In genomic region chr8:120809050-120809449, GRCm38 (mm10) we compare ENCODE assay signal across 23 mouse cellular contexts.
A peak's percentile ranks its signal among the peaks of the same experiment; 100 is the strongest.
DNase-seq lines count a peak whose midpoint lies in the region; ATAC-seq lines count a peak whose summit lies in the region.
"Had no signal": no experiment of that assay in that cellular context is flagged by ENCODE, and none has a peak within 500 bp of the region (broad histone marks: within the 10 kb centered on the region; RNA-seq: fewer than 3 reads in every experiment).

No protein-coding gene starts in this region.

- no peaks in the 10 kb centered on the region for H3K9me3 ChIP-seq in hindbrain, embryonic 10.5 days
- no peaks in the 10 kb centered on the region for H3K9me3 ChIP-seq in hindbrain, embryonic 11.5 days (ENCODE audit: control insufficient read depth, low read length)
- no peaks in the 10 kb centered on the region for H3K9me3 ChIP-seq in midbrain, embryonic 11.5 days (ENCODE audit: control insufficient read depth, low read length)
- no peaks in the 10 kb centered on the region for H3K9me3 ChIP-seq in midbrain, embryonic 10.5 days (replicated peaks)
- H3K9me3 ChIP-seq: embryonic facial prominence, embryonic 12.5 days; hindbrain, embryonic 13.5 days; limb, embryonic 12.5 days; liver, embryonic 15.5 days; midbrain, embryonic 15.5 days; stomach, embryonic 15.5 days had no signal

- no peak overlapping the region for H3K4me3 ChIP-seq in hindbrain, embryonic 10.5 days
- no peak overlapping the region for H3K4me3 ChIP-seq in hindbrain, embryonic 11.5 days (ENCODE audit: low read depth, low read length)
- no peak overlapping the region for H3K4me3 ChIP-seq in midbrain, embryonic 11.5 days (ENCODE audit: low read depth, low read length)
- no peak overlapping the region for H3K4me3 ChIP-seq in midbrain, embryonic 10.5 days
- H3K4me3 ChIP-seq: embryonic facial prominence, embryonic 12.5 days; hindbrain, embryonic 13.5 days; layer of hippocampus, adult 2 months; left cerebral cortex, adult 2 months; limb, embryonic 12.5 days; liver, embryonic 15.5 days; midbrain, embryonic 15.5 days; stomach, embryonic 15.5 days had no signal

- peaks cover 34% of the 10 kb centered on the region for H3K27me3 ChIP-seq in hindbrain, embryonic 10.5 days (ENCODE audit: insufficient read depth, poor library complexity, severe bottlenecking)
- H3K27me3 ChIP-seq in hindbrain, embryonic 11.5 days (ENCODE audit: control insufficient read depth, insufficient read depth, low read length), result no peaks in the 10 kb centered on the region
- no peaks in the 10 kb centered on the region for H3K27me3 ChIP-seq in midbrain, embryonic 11.5 days (ENCODE audit: control insufficient read depth, insufficient read depth, low read length)
- H3K27me3 ChIP-seq in midbrain, embryonic 10.5 days (ENCODE audit: low read depth, poor library complexity, severe bottlenecking), result peaks cover 19% of the 10 kb centered on the region; the same call in 1 of the 2 replicates
- H3K27me3 ChIP-seq: midbrain, embryonic 15.5 days; stomach, embryonic 15.5 days had no signal

- no peak for ATAC-seq in hindbrain, embryonic 11.5 days (ENCODE audit: low FRiP score)
- ATAC-seq in midbrain, embryonic 11.5 days (ENCODE audit: low FRiP score), result no peak
- ATAC-seq: forebrain, embryonic 14.5 days; intestine, postnatal 0 days; midbrain, embryonic 15.5 days had no signal

- H3K36me3 ChIP-seq in hindbrain, embryonic 10.5 days, result no peaks in the 10 kb centered on the region
- H3K36me3 ChIP-seq in hindbrain, embryonic 11.5 days (ENCODE audit: control insufficient read depth, insufficient read depth, low read length), result no peaks in the 10 kb centered on the region
- no peaks in the 10 kb centered on the region for H3K36me3 ChIP-seq in midbrain, embryonic 11.5 days (ENCODE audit: control insufficient read depth, insufficient read depth, low read length)
- no peaks in the 10 kb centered on the region for H3K36me3 ChIP-seq in midbrain, embryonic 10.5 days
- H3K36me3 ChIP-seq: embryonic facial prominence, embryonic 12.5 days; hindbrain, embryonic 13.5 days; limb, embryonic 12.5 days; liver, embryonic 15.5 days; midbrain, embryonic 15.5 days; stomach, embryonic 15.5 days had no signal

- H3K27ac ChIP-seq in hindbrain, embryonic 10.5 days, result 0 out of 2 replicates have a peak overlapping the region, but pooled peaks have one; percentile 5
- no peak overlapping the region for H3K27ac ChIP-seq in hindbrain, embryonic 11.5 days (ENCODE audit: low read depth, low read length)
- no peak overlapping the region for H3K27ac ChIP-seq in midbrain, embryonic 11.5 days (ENCODE audit: low read depth, low read length)
- H3K27ac ChIP-seq in midbrain, embryonic 10.5 days (replicated peaks), result no peak overlapping the region
- H3K27ac ChIP-seq: embryonic facial prominence, embryonic 12.5 days; hindbrain, embryonic 13.5 days; kidney, postnatal 0 days; layer of hippocampus, adult 2 months; left cerebral cortex, adult 2 months; limb, embryonic 12.5 days; liver, embryonic 15.5 days; macrophage; midbrain, embryonic 15.5 days; stomach, embryonic 15.5 days had no signal

- 61% methylated on average over 7 of the region's 7 CpGs for WGBS in hindbrain, embryonic 10.5 days
- WGBS in hindbrain, embryonic 11.5 days, result 69% methylated on average over 7 of the region's 7 CpGs
- WGBS in midbrain, embryonic 11.5 days, result 66% methylated on average over 7 of the region's 7 CpGs
- WGBS in midbrain, embryonic 10.5 days, result 66% methylated on average over 7 of the region's 7 CpGs

- no peak overlapping the region for H3K9ac ChIP-seq in hindbrain, embryonic 11.5 days (ENCODE audit: low read depth, low read length)
- H3K9ac ChIP-seq in midbrain, embryonic 11.5 days (ENCODE audit: low read length), result no peak overlapping the region
- H3K9ac ChIP-seq: embryonic facial prominence, embryonic 12.5 days; hindbrain, embryonic 13.5 days; limb, embryonic 12.5 days; liver, embryonic 15.5 days; midbrain, embryonic 15.5 days; stomach, embryonic 15.5 days had no signal

- H3K4me1 ChIP-seq in hindbrain, embryonic 10.5 days (replicated peaks), result peaks cover 27% of the 10 kb centered on the region
- H3K4me1 ChIP-seq in hindbrain, embryonic 11.5 days (replicated peaks; ENCODE audit: control insufficient read depth, insufficient read depth, low read length), result no peaks in the 10 kb centered on the region
- H3K4me1 ChIP-seq in midbrain, embryonic 11.5 days (ENCODE audit: control insufficient read depth, insufficient read depth, low read length), result no peaks in the 10 kb centered on the region
- peaks cover 12% of the 10 kb centered on the region for H3K4me1 ChIP-seq in midbrain, embryonic 10.5 days
- H3K4me1 ChIP-seq: embryonic facial prominence, embryonic 12.5 days; hindbrain, embryonic 13.5 days; midbrain, embryonic 15.5 days had no signal

- DNase-seq in hindbrain, embryonic 10.5 days (ENCODE audit: low spot score), result no peak
- DNase-seq in hindbrain, embryonic 11.5 days (ENCODE audit: low spot score), result no peak
- peak; percentile 35 to 60 for DNase-seq in kidney, postnatal 4 days
- no peak for DNase-seq in kidney, adult 8-10 months
- peak; percentile 44 for DNase-seq in midbrain, embryonic 11.5 days (ENCODE audit: low spot score, missing footprints)
- no peak for DNase-seq in midbrain, embryonic 10.5 days (ENCODE audit: low spot score)
- DNase-seq: B cell, adult 2 months; cerebellum, adult 9-10 months; cerebellum, postnatal 36 days; gastrocnemius, postnatal 14 days; right cerebral cortex, postnatal 25 days had no signal

- no peak overlapping the region for H3K4me2 ChIP-seq in hindbrain, embryonic 11.5 days (replicated peaks; ENCODE audit: low read depth, low read length)
- H3K4me2 ChIP-seq in midbrain, embryonic 11.5 days, result no peak overlapping the region
- H3K4me2 ChIP-seq: embryonic facial prominence, embryonic 12.5 days; hindbrain, embryonic 13.5 days; limb, embryonic 12.5 days; liver, embryonic 15.5 days; midbrain, embryonic 15.5 days; stomach, embryonic 15.5 days had no signal

Comparison
In these comparisons a context has a peak if more than half of its experiments do, and no peak if none do; other contexts are left out.
1. DNase-seq: peak in kidney, postnatal 4 days (2 of 2) and midbrain, embryonic 11.5 days (single experiment); none in hindbrain, embryonic 10.5 days (single experiment), hindbrain, embryonic 11.5 days (single experiment), kidney, adult 8-10 months (0 of 2) and midbrain, embryonic 10.5 days (single experiment).